Mouse (Mus musculus): ENCODE measurements at regions not wholly inside any gene's neighbourhood (a gene's known extent, or its start where the extent isn't known, plus 50 kb on each side); places are given as distances from the start of the nearest gene placed in this dataset.

GRCm38 (mm10) chr11:18249236-18249635, 295.6 kb upstream of the Etaa1 start:
- Histone ChIP-seq H3K27ac (ENCODE audit: low read length) (no peak overlapping the region), H3K4me1 (replicated peaks; ENCODE audit: control insufficient read depth, insufficient read depth, low read length) (no peaks in the 10 kb centered on the region), H3K9ac (ENCODE audit: low read length) (no peak overlapping the region), H3K9me3 (ENCODE audit: control insufficient read depth, low read length) (no peaks in the 10 kb centered on the region), H3K36me3 (ENCODE audit: control insufficient read depth, insufficient read depth, low read length) (no peaks in the 10 kb centered on the region), H3K4me2 (ENCODE audit: low read depth, low read length) (no peak overlapping the region), H3K27me3 (ENCODE audit: control insufficient read depth, insufficient read depth, low read depth, low read length) (no peaks in the 10 kb centered on the region), H3K4me3 (ENCODE audit: low read length) (no peak overlapping the region)
- no peak for ATAC-seq (ENCODE audit: low read depth)
- WGBS = 24% methylated on average over 4 of the region's 4 CpGs

DNA sequence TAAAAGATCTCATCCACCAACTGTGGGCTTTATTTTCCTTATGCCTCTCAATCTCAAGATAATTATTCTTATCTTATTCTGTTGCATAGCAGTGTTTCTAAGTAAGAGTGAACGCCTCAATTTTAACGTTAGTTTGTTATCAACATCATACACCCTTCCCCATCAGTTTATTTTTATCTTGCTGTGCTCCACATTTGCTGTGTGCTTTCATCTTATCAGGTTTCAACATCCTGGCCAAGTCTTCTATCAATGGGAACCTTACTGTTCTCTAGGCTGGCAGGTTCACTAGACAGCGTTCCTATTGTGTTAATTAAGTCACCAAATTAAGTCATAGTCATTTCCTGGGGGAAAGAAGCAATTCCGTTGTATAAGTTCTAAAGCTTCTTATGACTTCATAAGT, 263.1 kb upstream of the Etaa1 start:
- no peak overlapping the region for H3K4me3 ChIP-seq (ENCODE audit: low read length)
- ATAC-seq (ENCODE audit: low read depth) = no peak
- 39% methylated on average over 4 of the region's 4 CpGs for WGBS
- no peaks in the 10 kb centered on the region for H3K27me3 ChIP-seq (ENCODE audit: control insufficient read depth, insufficient read depth, low read depth, low read length)
- H3K36me3 ChIP-seq (ENCODE audit: control insufficient read depth, insufficient read depth, low read length) = no peaks in the 10 kb centered on the region
- H3K9me3 ChIP-seq (ENCODE audit: control insufficient read depth, low read length) = no peaks in the 10 kb centered on the region
- no peak overlapping the region for H3K27ac ChIP-seq (ENCODE audit: low read length)
- H3K4me2 ChIP-seq (ENCODE audit: low read depth, low read length) = no peak overlapping the region
- H3K4me1 ChIP-seq (replicated peaks; ENCODE audit: control insufficient read depth, insufficient read depth, low read length) = no peaks in the 10 kb centered on the region
- no peak overlapping the region for H3K9ac ChIP-seq (ENCODE audit: low read length)

- no peaks in the 10 kb centered on the region for H3K36me3 ChIP-seq (ENCODE audit: control insufficient read depth, insufficient read depth, low read length)
- no peak overlapping the region for H3K4me2 ChIP-seq (ENCODE audit: low read depth, low read length)
- H3K9ac ChIP-seq (ENCODE audit: low read length) = no peak overlapping the region
- no peaks in the 10 kb centered on the region for H3K4me1 ChIP-seq (replicated peaks; ENCODE audit: control insufficient read depth, insufficient read depth, low read length)
- no peaks in the 10 kb centered on the region for H3K9me3 ChIP-seq (ENCODE audit: control insufficient read depth, low read length)
- H3K27me3 ChIP-seq (ENCODE audit: control insufficient read depth, insufficient read depth, low read depth, low read length) = no peaks in the 10 kb centered on the region
- H3K4me3 ChIP-seq (ENCODE audit: low read length) = no peak overlapping the region
- H3K27ac ChIP-seq (ENCODE audit: low read length) = no peak overlapping the region
- no peak for ATAC-seq (ENCODE audit: low read depth)
- whole genome bisulfite sequencing = 64% methylated on average over 2 of the region's 2 CpGs
These were observed 219.4 kb upstream of the Etaa1 start for GRCm38 (mm10) chr11:18173028-18173427.

DNA sequence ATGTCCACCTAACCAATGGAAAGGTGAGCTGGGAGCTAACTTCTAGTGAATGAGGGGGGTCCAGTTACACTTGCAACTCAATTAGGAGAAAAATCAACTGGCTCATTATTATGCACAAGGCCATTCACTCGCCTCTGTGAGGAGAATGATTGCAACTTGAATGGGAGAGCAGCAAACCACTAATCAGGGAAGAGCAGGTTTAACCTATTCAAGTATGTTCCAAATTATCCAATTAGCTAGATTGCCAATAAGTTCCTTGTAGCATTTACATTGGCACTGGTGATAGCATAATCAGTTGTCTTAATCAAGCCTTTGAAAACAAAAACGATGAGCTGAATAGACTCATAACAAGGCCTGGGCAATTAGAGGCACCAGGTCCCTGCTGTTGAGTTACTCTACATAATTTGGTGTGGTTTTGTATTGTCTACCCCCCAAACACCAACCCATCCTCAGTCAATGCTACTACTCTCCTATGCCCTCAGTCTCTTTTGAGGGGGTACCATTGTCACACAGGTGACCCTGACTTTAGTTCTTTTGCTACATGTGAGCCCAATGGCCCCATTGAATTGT, 217.6 kb upstream of the Etaa1 start:
- H3K9me3 ChIP-seq (ENCODE audit: control insufficient read depth, low read length) = no peaks in the 10 kb centered on the region

GRCm38 (mm10) chr11:18165609-18166347, 212.1 kb upstream of the Etaa1 start:
- ATAC-seq (ENCODE audit: low read depth) = peak; percentile 83
- Histone ChIP-seq H3K4me1 (replicated peaks; ENCODE audit: control insufficient read depth, insufficient read depth, low read length) (no peaks in the 10 kb centered on the region), H3K9ac (ENCODE audit: low read length) (no peak overlapping the region)

More for the DNA sequence above, 217.6 kb upstream of the Etaa1 start:
- ATAC-seq (ENCODE audit: low read depth) = no peak
- H3K4me2 ChIP-seq (ENCODE audit: low read depth, low read length) = no peak overlapping the region
- H3K27me3 ChIP-seq (ENCODE audit: control insufficient read depth, insufficient read depth, low read depth, low read length) = no peaks in the 10 kb centered on the region
- 81% methylated on average over 2 of the region's 2 CpGs for WGBS
- H3K27ac ChIP-seq (ENCODE audit: low read length) = no peak overlapping the region
- no peak overlapping the region for H3K9ac ChIP-seq (ENCODE audit: low read length)
- no peaks in the 10 kb centered on the region for H3K4me1 ChIP-seq (replicated peaks; ENCODE audit: control insufficient read depth, insufficient read depth, low read length)
- no peak overlapping the region for H3K4me3 ChIP-seq (ENCODE audit: low read length)
- no peaks in the 10 kb centered on the region for H3K36me3 ChIP-seq (ENCODE audit: control insufficient read depth, insufficient read depth, low read length)

DNA sequence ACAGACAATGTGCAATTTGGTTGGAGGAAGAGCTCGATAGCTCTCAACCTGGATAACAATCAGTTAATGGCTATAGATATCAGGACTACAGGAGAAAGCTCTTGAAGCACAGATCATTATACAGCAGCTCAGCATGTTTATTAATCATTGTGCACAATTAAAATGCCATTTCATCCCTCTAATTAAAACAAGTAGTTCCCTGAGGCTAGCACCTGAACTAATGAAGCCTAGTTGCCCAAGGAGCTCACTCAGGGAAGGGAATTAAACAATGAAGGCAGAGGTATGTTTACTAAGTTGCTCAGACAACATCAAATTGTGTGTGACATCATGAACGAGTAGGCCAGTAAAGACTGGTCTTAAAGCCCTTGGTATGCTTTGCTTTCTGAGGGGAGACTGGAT, 210.3 kb upstream of the Etaa1 start:
- Histone ChIP-seq H3K4me3 (ENCODE audit: low read length) (no peak overlapping the region), H3K4me2 (ENCODE audit: low read depth, low read length) (no peak overlapping the region), H3K27ac (ENCODE audit: low read length) (no peak overlapping the region), H3K27me3 (ENCODE audit: control insufficient read depth, insufficient read depth, low read depth, low read length) (no peaks in the 10 kb centered on the region), H3K4me1 (replicated peaks; ENCODE audit: control insufficient read depth, insufficient read depth, low read length) (no peaks in the 10 kb centered on the region), H3K9me3 (ENCODE audit: control insufficient read depth, low read length) (no peaks in the 10 kb centered on the region), H3K9ac (ENCODE audit: low read length) (no peak overlapping the region), H3K36me3 (ENCODE audit: control insufficient read depth, insufficient read depth, low read length) (no peaks in the 10 kb centered on the region)
- ATAC-seq (ENCODE audit: low read depth) = no peak
- 55% methylated on average over 2 of the region's 2 CpGs for WGBS

More at GRCm38 (mm10) chr11:18165609-18166347, 212.1 kb upstream of the Etaa1 start:
- no peak overlapping the region for H3K4me2 ChIP-seq (ENCODE audit: low read depth, low read length)
- no peaks in the 10 kb centered on the region for H3K27me3 ChIP-seq (ENCODE audit: control insufficient read depth, insufficient read depth, low read depth, low read length)
- no peaks in the 10 kb centered on the region for H3K36me3 ChIP-seq (ENCODE audit: control insufficient read depth, insufficient read depth, low read length)
- peak overlapping the region; percentile 36; the same call in 1 of the 2 replicates for H3K27ac ChIP-seq (ENCODE audit: low read length)
- 37% methylated on average over 4 of the region's 4 CpGs for WGBS
- no peak overlapping the region for H3K4me3 ChIP-seq (ENCODE audit: low read length)
- H3K9me3 ChIP-seq (ENCODE audit: control insufficient read depth, low read length) = no peaks in the 10 kb centered on the region

DNA sequence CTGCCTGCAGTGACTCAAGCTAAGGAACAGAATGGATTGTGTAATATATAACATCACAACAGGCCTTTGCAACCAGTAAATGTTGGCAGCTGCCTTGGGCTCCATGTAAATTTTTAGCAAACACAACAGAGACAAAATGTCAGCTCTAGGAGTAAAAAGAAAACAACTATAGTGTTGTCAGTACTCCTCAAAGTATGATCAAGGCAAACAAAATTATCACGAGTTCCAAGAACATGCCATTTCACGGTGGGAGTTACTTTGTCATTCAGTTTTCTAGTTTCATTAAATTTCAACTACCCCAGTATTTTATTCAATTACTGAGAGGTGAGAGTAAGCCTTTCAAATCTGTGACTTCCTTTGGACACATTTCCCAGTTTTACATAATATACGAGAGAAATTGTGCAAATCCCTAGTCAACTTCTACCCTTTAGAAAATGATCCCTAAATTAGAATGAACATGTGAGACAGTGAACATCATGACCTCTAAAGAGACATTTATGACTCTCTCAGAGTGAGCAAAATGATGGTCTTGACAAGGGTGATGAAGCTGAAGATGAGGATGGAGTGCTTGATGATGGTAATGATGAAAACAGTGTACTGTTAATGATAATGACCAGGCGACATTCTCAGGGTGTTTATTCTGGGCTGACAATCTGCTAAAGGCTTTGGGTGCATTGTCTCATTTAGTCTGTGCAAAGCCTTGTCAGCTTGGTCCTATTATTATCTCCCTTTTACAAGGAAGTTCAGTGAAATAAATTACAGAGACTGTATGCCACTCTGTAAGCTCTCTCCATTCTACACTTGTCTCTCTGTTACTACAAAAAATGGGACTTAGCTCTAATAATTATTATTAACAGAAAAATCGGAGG, 209.7 kb upstream of the Etaa1 start:
- Histone ChIP-seq H3K9ac (ENCODE audit: low read length) (no peak overlapping the region), H3K27ac (ENCODE audit: low read length) (no peak overlapping the region), H3K36me3 (ENCODE audit: control insufficient read depth, insufficient read depth, low read length) (no peaks in the 10 kb centered on the region), H3K9me3 (ENCODE audit: control insufficient read depth, low read length) (no peaks in the 10 kb centered on the region), H3K4me1 (replicated peaks; ENCODE audit: control insufficient read depth, insufficient read depth, low read length) (no peaks in the 10 kb centered on the region), H3K27me3 (ENCODE audit: control insufficient read depth, insufficient read depth, low read depth, low read length) (no peaks in the 10 kb centered on the region), H3K4me2 (ENCODE audit: low read depth, low read length) (no peak overlapping the region), H3K4me3 (ENCODE audit: low read length) (no peak overlapping the region)
- ATAC-seq (ENCODE audit: low read depth) = no peak
- WGBS = 61% methylated on average over 5 of the region's 5 CpGs

DNA sequence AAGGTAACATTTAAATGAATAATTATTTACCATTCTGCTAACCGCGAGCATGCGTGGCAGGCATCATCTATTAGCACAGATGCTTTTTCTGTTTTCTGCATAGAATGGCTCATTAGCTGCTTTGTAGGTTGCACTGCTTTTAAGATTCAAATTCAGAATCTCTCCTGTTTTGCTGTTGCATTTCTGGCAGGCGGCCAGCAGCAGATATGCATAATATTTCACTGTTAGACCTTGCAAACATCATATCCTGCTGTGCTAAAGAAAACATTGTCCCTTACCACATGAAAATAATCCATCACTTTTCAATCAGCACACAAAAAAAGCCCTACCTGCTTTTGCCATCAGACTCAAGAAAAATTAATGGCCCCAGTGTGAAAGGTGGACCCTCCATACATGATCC, 202.8 kb upstream of the Etaa1 start:
- Histone ChIP-seq H3K36me3 (ENCODE audit: control insufficient read depth, insufficient read depth, low read length) (no peaks in the 10 kb centered on the region), H3K4me3 (ENCODE audit: low read length) (no peak overlapping the region), H3K4me2 (ENCODE audit: low read depth, low read length) (no peak overlapping the region), H3K9ac (ENCODE audit: low read length) (no peak overlapping the region), H3K27me3 (ENCODE audit: control insufficient read depth, insufficient read depth, low read depth, low read length) (no peaks in the 10 kb centered on the region), H3K4me1 (replicated peaks; ENCODE audit: control insufficient read depth, insufficient read depth, low read length) (peaks cover 8% of the 10 kb centered on the region), H3K9me3 (ENCODE audit: control insufficient read depth, low read length) (no peaks in the 10 kb centered on the region), H3K27ac (ENCODE audit: low read length) (no peak overlapping the region)
- 65% methylated on average over 4 of the region's 4 CpGs for WGBS
- ATAC-seq (ENCODE audit: low read depth) = no peak
